Mouse (Mus musculus) liver, postnatal 0 days (tissue): ENCODE measurements around the gene Rasal2.

Experiments used
- CTCF ChIP-seq: sonication (generic); IDR thresholded peaks from 2 replicates; pipeline ENCODE4 v1.5.1; 2016; ENCODE audit warnings: antibody characterized with exemption, low read depth
- EP300 ChIP-seq: IDR thresholded peaks from 2 replicates; pipeline ENCODE4 v1.6.1; 2016; ENCODE audit warnings: antibody characterized with exemption, low read depth, mild to moderate bottlenecking

- TF ChIP-seq EP300 (no peak), CTCF (no peak)
Measured at GRCm38 (mm10) chr1:157246779-157247178, 165.6 kb downstream of the Rasal2 start.
